Mouse (Mus musculus): Measurements from ENCODE around the gene Galk1. TPM values are rescaled to one million over a fixed set of nuclear protein-coding genes. Genes with fewer than 3 reads are reported as not detected.

Gene Galk1
- polyA plus RNA-seq, 1 experiment from 2014 or later = 64.1 TPM

- H3K9ac ChIP-seq (ENCODE audit: low read depth, low read length) = no peak overlapping the region
- H3K27ac ChIP-seq (ENCODE audit: low read length) = no peak overlapping the region
- H3K9me3 ChIP-seq (replicated peaks; ENCODE audit: control insufficient read depth, low read length, poor library complexity, severe bottlenecking) = no peaks in the 10 kb centered on the region
- no peaks in the 10 kb centered on the region for H3K27me3 ChIP-seq (ENCODE audit: control insufficient read depth, insufficient read depth, low read depth, low read length)
- WGBS = 99% methylated on average over 3 of the region's 3 CpGs
- H3K4me1 ChIP-seq (ENCODE audit: control insufficient read depth, insufficient read depth, low read length) = peaks cover 3% of the 10 kb centered on the region
- H3K4me2 ChIP-seq (ENCODE audit: low read length) = no peak overlapping the region
- H3K36me3 ChIP-seq (ENCODE audit: control insufficient read depth, insufficient read depth, low read length) = no peaks in the 10 kb centered on the region
- no peak for ATAC-seq
- H3K4me3 ChIP-seq (ENCODE audit: low read depth, low read length) = no peak overlapping the region
These were observed 24.2 kb upstream of the Galk1 start for GRCm38 (mm10) chr11:116036671-116037070.

- peaks cover 11% of the 10 kb centered on the region for H3K4me1 ChIP-seq (ENCODE audit: control insufficient read depth, insufficient read depth, low read length)
- H3K27me3 ChIP-seq (ENCODE audit: control insufficient read depth, insufficient read depth, low read depth, low read length) = no peaks in the 10 kb centered on the region
- no peak overlapping the region for H3K4me2 ChIP-seq (ENCODE audit: low read length)
- no peak overlapping the region for H3K4me3 ChIP-seq (ENCODE audit: low read depth, low read length)
- no peaks in the 10 kb centered on the region for H3K9me3 ChIP-seq (replicated peaks; ENCODE audit: control insufficient read depth, low read length, poor library complexity, severe bottlenecking)
- no peak overlapping the region for H3K9ac ChIP-seq (ENCODE audit: low read depth, low read length)
- H3K36me3 ChIP-seq (ENCODE audit: control insufficient read depth, insufficient read depth, low read length) = no peaks in the 10 kb centered on the region
- no peak for ATAC-seq
- H3K27ac ChIP-seq (ENCODE audit: low read length) = no peak overlapping the region
- 88% methylated on average over 6 of the region's 6 CpGs for WGBS
These were observed 22.1 kb upstream of the Galk1 start for GRCm38 (mm10) chr11:116034584-116034983.

DNA sequence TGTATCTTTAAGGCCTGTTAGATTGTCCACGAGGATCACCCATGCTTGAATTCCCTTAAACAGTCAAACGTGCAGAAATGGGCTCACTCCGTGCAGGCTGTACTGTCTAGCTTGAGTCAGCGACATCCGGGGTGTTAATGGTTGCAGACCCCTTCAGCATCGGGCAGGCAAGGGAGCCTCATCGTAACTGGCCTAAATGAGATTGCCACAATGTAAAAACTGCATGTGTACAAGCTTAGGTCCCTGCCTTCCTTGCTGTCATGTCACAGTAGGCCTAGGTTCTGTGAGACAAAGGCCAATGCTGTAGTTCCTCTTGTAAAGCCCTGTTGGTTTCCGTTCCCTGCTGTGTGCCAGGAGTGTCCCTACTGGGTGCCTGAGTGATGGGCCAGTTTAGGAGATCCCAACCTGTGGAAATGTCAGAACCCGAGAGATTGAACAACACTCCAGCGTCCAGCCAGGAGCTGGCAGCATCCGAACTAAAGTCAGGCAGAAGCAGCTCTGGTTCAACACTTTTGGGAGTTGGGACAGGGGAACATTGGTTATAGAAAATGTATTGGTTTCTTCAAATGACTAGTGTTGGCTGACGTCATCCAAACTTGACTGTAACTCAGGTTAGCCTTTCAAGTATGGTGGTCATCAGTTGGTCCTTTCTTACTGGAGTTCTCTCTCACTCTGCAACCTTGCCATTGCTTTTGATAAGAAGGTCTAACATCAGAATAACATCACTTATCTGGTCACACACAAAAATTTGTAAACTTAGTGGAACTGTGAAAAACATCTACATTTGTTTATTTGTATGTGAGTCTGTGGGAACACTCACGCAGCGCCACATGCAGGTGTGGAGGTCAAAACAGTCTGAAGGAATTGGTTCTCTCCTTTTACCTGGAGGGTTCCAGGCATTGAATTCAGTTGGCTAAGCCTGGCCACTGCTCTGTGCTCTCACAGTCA, 18.7 kb upstream of the Galk1 start:
- H3K27me3 ChIP-seq (ENCODE audit: control insufficient read depth, insufficient read depth, low read depth, low read length) = no peaks in the 10 kb centered on the region
- H3K4me1 ChIP-seq (ENCODE audit: control insufficient read depth, insufficient read depth, low read length) = peaks cover 14% of the 10 kb centered on the region
- peak overlapping the region; percentile 64 for H3K4me3 ChIP-seq (ENCODE audit: low read depth, low read length)
- H3K27ac ChIP-seq (ENCODE audit: low read length) = peak overlapping the region; percentile 99
- peak; percentile 37 for ATAC-seq
- H3K9ac ChIP-seq (ENCODE audit: low read depth, low read length) = peak overlapping the region; percentile 76
- WGBS = 25% methylated on average over 14 of the region's 14 CpGs
- peak overlapping the region; percentile 65 for H3K4me2 ChIP-seq (ENCODE audit: low read length)
- H3K36me3 ChIP-seq (ENCODE audit: control insufficient read depth, insufficient read depth, low read length) = no peaks in the 10 kb centered on the region
- no peaks in the 10 kb centered on the region for H3K9me3 ChIP-seq (replicated peaks; ENCODE audit: control insufficient read depth, low read length, poor library complexity, severe bottlenecking)

- peak within 1 kb of the TSS; percentile 76 for H3K9ac ChIP-seq (ENCODE audit: low read depth, low read length)
- under 1% methylated on average over 63 of the region's 67 CpGs for WGBS
- ATAC-seq = peak; percentile 96
- no peaks in the 10 kb centered on the region for H3K36me3 ChIP-seq (ENCODE audit: control insufficient read depth, insufficient read depth, low read length)
- peak within 1 kb of the TSS; percentile 64 for H3K4me3 ChIP-seq (ENCODE audit: low read depth, low read length)
- no peaks in the 10 kb centered on the region for H3K9me3 ChIP-seq (replicated peaks; ENCODE audit: control insufficient read depth, low read length, poor library complexity, severe bottlenecking)
- peak within 1 kb of the TSS; percentile 70 for H3K4me2 ChIP-seq (ENCODE audit: low read length)
- peaks cover 14% of the 10 kb centered on the region for H3K4me1 ChIP-seq (ENCODE audit: control insufficient read depth, insufficient read depth, low read length)
- H3K27ac ChIP-seq (ENCODE audit: low read length) = peak within 1 kb of the TSS; percentile 99
- H3K27me3 ChIP-seq (ENCODE audit: control insufficient read depth, insufficient read depth, low read depth, low read length) = no peaks in the 10 kb centered on the region
These were observed 17.8 kb upstream of the Galk1 start, which contains the start of gene Unk for GRCm38 (mm10) chr11:116030088-116030897. Gene Unk (plus strand): TSS chr11:116030322.

- H3K36me3 ChIP-seq (ENCODE audit: control insufficient read depth, insufficient read depth, low read length) = no peaks in the 10 kb centered on the region
- WGBS = 85% methylated on average over 6 of the region's 6 CpGs
- H3K9ac ChIP-seq (ENCODE audit: low read depth, low read length) = peak overlapping the region; percentile 76
- no peak for ATAC-seq
- peaks cover 14% of the 10 kb centered on the region for H3K4me1 ChIP-seq (ENCODE audit: control insufficient read depth, insufficient read depth, low read length)
- H3K27ac ChIP-seq (ENCODE audit: low read length) = peak overlapping the region; percentile 75
- peak overlapping the region; percentile 64 for H3K4me3 ChIP-seq (ENCODE audit: low read depth, low read length)
- H3K9me3 ChIP-seq (replicated peaks; ENCODE audit: control insufficient read depth, low read length, poor library complexity, severe bottlenecking) = no peaks in the 10 kb centered on the region
- H3K27me3 ChIP-seq (ENCODE audit: control insufficient read depth, insufficient read depth, low read depth, low read length) = no peaks in the 10 kb centered on the region
- peak overlapping the region; percentile 70 for H3K4me2 ChIP-seq (ENCODE audit: low read length)
These were observed 16.8 kb upstream of the Galk1 start for GRCm38 (mm10) chr11:116029086-116029865.

- Histone ChIP-seq H3K9me3 (replicated peaks; ENCODE audit: control insufficient read depth, low read length, poor library complexity, severe bottlenecking) (no peaks in the 10 kb centered on the region), H3K4me1 (ENCODE audit: control insufficient read depth, insufficient read depth, low read length) (peaks cover 14% of the 10 kb centered on the region), H3K27me3 (ENCODE audit: control insufficient read depth, insufficient read depth, low read depth, low read length) (no peaks in the 10 kb centered on the region), H3K4me3 (ENCODE audit: low read depth, low read length) (no peak overlapping the region), H3K36me3 (ENCODE audit: control insufficient read depth, insufficient read depth, low read length) (no peaks in the 10 kb centered on the region), H3K9ac (ENCODE audit: low read depth, low read length) (no peak overlapping the region), H3K4me2 (ENCODE audit: low read length) (no peak overlapping the region), H3K27ac (ENCODE audit: low read length) (no peak overlapping the region)
- no peak for ATAC-seq
- WGBS = 80% methylated on average over 9 of the region's 9 CpGs
These were observed 15.8 kb upstream of the Galk1 start for GRCm38 (mm10) chr11:116028177-116028865.

GRCm38 (mm10) chr11:116027756-116028155, 15.2 kb upstream of the Galk1 start, which contains the start of gene H3f3b:
Gene H3f3b (minus strand): TSS chr11:116027962.
- 84% methylated on average over 4 of the region's 4 CpGs for WGBS

More at GRCm38 (mm10) chr11:116027756-116028155, 15.2 kb upstream of the Galk1 start, which contains the start of gene H3f3b:
- no peaks in the 10 kb centered on the region for H3K9me3 ChIP-seq (replicated peaks; ENCODE audit: control insufficient read depth, low read length, poor library complexity, severe bottlenecking)
- no peak within 1 kb of the TSS for H3K27ac ChIP-seq (ENCODE audit: low read length)
- no peak within 1 kb of the TSS for H3K9ac ChIP-seq (ENCODE audit: low read depth, low read length)
- no peaks in the 10 kb centered on the region for H3K27me3 ChIP-seq (ENCODE audit: control insufficient read depth, insufficient read depth, low read depth, low read length)
- H3K4me1 ChIP-seq (ENCODE audit: control insufficient read depth, insufficient read depth, low read length) = peaks cover 14% of the 10 kb centered on the region
- no peaks in the 10 kb centered on the region for H3K36me3 ChIP-seq (ENCODE audit: control insufficient read depth, insufficient read depth, low read length)
- ATAC-seq = no peak
- no peak within 1 kb of the TSS for H3K4me3 ChIP-seq (ENCODE audit: low read depth, low read length)
- H3K4me2 ChIP-seq (ENCODE audit: low read length) = no peak within 1 kb of the TSS

Measured in midbrain, embryonic 16.5 days (tissue).